Mouse (Mus musculus) cerebellum, adult 11 months (tissue): ENCODE results near the gene Flot1.

Source experiments
- DNase-seq: peaks from one replicate; pipeline ENCODE4 v3.0.0; 2022

Gene Flot1

GRCm38 (mm10) chr17:35869346-35870067, 46.5 kb downstream of the Flot1 start:
- DNase-seq: no peak

GRCm38 (mm10) chr17:35870151-35870883, 47.3 kb downstream of the Flot1 start:
- DNase-seq: no peak

DNA sequence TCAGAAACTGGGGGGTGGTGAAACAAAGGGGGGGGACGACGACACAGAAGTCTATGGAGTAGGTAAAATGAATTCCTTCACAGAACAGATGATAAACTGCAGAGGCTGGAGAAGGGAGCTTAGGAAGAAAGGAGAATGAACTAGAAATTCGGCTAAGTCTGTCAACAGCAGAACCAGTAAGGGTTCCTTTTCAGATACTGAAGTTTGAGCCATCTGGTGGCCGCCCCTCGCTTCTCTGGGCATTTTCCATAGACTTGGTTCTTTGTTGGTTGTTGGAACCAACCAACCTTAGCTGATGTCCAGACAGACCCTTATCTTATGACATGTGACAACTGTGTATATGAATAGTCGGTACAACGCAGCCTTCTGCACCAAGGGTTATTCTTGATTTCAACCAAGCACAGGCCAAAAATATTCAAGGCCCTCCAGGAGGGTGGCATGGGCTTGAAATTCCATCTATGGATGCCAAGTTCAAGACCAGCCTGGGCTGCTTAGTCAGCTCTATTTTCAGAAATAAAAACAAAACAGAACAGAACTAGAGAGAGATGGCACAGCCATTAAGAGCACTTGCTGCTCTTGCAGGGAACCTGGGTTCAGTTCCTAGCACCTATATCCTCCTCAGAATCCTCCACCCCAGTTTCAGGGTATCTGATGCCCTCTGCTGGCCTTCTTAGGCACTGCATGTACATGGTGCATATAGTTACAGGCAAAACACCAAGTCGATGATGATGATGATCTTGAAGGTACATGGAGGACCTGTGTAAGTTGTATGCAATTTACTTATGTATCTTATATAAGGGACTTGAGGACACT, 48.1 kb downstream of the Flot1 start:
- no peak for DNase-seq

GRCm38 (mm10) chr17:35873774-35874519, 50.9 kb downstream of the Flot1 start:
- DNase-seq: peak; percentile 85

GRCm38 (mm10) chr17:35874721-35875120, 51.7 kb downstream of the Flot1 start:
- no peak for DNase-seq

DNA sequence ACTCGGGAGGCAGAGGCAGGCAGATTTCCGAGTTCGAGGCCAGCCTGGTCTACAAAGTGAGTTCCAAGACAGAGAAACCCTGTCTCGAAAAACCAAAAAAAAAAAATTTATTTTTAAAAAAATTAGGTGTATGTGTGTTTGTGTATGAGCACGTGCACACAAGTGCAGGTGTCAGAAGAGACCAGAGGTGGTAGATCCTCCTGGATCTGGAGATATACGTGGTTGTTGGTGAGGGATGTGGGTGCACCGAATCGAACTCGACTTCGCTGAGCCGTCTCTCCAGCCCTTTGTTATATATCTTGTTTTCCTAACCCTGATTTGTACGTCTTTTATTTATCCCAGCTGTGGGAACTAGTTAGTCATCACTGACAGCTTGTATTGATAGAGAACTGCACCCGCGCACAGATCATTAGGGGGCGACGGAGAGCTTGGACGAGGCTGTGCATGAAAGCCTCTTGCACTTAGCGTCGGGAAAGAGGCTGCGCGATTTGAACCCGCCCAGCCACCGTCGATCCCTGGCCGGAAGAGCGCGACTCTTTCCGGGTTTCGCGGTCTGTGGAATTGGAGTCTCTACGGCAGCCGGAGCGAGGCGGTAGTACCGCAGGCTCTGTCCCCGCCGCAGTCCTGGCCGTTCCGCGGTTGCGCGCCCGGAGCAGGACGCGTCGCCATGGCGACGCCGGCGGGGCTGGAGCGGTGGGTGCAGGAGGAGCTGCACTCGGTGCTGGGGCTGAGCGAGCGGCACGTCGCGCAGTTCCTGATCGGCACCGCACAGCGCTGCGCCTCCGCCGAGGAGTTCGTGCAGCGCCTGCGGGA, 56.4 kb downstream of the Flot1 start, which contains the start of gene Dhx16:
TSS of gene Dhx16 (plus strand) at position 575 of the 813 bp plus-strand sequence.
- DNase-seq: peak; percentile 91
